Mouse (Mus musculus) WW6 (cell line): ENCODE results near the gene Amtn.
"Not testable (repeated sequence)": the region's sequence is repeated elsewhere in the genome, so short reads cannot be mapped to it uniquely, and the experiment has no call there.

Experiments used
- DNase-seq: peaks from one replicate; pipeline ENCODE4 v3.0.0-alpha.2; 2013; ENCODE audit warnings: low read depth, low spot score

The Amtn gene

GRCm38 (mm10) chr5:88375808-88376207 lies at the start of gene Amtn:
Gene Amtn (plus strand): TSS chr5:88376108.
- no peak for DNase-seq

- not testable (repeated sequence) for DNase-seq
These were observed 27.4 kb upstream of the Amtn start for GRCm38 (mm10) chr5:88348533-88348932.

- no peak for DNase-seq
These were observed 11.1 kb upstream of the Amtn start for GRCm38 (mm10) chr5:88364768-88365167.

DNA sequence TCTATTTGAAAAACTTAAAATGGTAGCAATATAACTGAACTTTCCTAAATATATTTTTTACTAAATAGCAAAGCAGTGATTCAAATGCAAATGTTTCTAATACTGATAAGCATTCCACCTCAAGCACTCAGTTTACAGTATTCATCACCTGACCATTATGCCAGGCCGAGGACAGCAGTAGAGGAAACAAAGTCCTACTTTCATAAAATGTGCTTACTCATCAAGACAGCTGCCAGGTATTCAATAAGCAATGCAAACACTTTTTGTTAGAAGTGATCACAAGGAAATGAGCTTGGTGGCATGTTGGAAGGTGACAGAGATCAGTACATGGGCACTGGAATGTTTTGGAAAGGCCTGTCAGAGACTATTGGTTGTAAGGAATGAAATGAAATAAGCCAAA lies 9.0 kb upstream of the Amtn start:
- no peak for DNase-seq

DNA sequence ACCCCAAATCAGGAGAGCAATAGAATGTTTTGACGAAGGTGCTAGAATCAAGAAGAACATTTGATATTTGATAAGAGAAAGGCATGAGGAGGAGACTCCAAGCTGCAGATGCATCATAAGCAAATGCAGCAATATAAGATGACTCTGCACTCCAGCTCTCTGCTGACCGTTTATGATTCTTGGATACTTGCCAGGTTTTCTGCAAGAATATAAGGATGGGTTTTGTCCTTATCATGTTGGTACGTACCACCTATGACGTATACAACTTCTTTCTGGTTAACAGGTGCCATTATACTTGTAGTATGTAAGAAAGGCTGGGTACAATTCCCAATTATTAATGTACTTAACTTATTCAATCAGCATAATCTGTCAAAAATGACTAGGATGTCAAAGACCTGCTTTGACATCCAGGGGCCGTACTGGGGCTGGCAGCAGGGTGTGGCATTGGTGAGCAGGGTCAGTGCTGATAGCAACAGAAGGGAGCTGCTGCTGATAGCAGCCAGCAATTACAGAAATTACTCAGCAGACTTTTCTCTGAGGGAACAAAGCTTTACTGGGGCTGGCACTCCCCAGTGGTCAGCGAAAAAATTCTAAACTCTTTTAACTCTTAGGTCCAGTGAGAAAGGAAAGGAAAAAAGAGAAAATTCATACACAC lies 5.2 kb upstream of the Amtn start:
- no peak for DNase-seq

DNA sequence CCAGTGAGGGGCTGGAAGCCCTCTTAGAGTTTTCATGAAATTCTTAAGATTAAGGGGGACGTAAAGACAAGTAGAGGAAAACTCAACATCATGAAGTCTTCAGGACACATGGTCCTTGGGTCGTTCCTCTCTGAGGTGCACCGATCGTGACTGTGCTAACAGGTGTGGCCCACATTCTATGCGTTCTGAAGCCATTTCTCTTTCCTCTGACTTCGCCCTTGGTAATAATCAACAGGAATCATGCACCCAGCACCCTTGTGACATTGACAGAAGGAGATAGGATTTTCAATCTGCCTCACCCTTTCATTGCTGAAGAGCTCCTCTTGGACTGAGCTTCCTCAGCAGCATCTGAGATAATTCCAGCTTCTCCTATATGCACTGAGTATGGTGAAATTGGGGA lies 3.3 kb upstream of the Amtn start:
- DNase-seq: no peak

- DNase-seq: not testable (repeated sequence)
These were observed 16.1 kb downstream of the Amtn start for GRCm38 (mm10) chr5:88391960-88392359.

DNA sequence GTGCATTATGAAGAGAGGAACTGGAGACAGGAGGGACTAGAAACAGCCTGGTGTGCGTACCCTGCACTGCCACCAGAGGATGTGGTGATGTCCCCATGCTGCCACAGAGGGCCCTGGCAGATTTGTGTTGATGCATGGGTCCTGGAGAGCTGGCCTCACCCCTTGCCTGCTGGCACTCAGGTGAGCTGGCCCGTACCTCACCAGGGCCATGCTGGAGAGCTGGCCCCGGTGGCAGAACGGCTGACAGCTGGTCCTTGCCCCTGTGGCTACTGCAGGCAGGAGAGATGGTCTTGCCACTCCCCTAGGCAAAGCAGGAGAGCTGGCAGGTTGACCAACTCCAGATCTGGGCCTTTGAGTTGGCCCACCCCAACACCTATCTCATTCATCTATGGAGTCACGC lies 22.7 kb downstream of the Amtn start:
- no peak for DNase-seq

- DNase-seq: peak; percentile 39
These were observed 23.9 kb downstream of the Amtn start for GRCm38 (mm10) chr5:88399849-88400248.

GRCm38 (mm10) chr5:88401464-88401863 lies 25.6 kb downstream of the Amtn start:
- DNase-seq: no peak

DNA sequence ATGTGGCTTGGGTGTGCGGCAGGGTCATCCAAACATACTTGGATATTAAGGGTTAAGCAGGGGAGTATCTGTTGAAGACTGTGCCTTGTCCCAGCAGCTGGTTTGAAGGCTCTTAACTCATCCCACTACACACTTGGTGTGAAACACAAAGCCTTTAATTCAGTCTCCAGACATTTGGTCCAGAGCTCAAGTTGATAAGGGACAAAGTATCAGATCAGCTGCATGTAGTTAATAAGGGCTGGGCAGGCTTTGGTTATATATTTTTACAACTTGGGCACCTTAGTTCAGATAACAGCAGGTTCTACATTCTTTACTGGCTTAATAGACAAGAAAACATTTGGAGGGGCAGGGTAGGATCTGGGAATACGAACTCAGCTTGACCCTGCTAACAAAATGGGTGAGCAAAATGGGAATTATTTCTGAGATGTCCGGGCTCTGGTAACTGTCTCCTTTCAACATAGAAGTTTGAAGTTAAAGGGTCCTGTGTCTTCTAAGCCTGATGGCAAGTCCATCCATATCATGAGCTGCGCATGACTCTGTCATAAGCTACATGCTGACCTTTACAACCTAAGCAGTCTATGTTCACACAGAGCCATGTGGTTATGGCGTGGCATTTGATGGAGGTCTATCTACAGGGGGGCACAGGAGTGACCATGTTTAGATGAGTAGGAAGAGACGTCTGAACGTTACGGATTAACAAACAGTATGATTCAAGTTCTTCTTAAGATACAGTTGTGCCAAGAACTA lies 44.6 kb downstream of the Amtn start:
- DNase-seq: no peak

DNA sequence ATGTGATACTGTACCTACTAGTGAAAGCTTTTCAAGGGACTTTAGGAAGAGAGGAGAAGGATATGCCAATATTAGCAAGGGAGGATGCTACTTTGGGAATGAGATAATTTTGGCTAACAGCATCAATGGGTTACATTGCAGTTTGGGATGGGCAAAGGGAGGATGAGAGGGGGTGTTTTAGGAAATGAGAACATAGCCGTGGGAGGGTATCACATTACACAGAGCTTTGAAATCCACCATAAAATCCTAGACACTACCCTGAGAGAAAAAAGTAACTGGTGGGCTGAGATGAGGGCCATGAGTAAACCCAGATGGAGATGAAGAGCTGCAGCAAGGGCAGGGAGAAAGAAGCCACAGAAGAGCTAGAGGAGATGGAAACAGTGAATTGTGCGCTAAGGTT lies 49.0 kb downstream of the Amtn start:
- DNase-seq: not testable (repeated sequence)

GRCm38 (mm10) chr5:88426753-88427152 lies 50.8 kb downstream of the Amtn start:
- DNase-seq: no peak
